Comparison of ENCODE assay signal across 26 mouse cellular contexts in the genomic region with DNA sequence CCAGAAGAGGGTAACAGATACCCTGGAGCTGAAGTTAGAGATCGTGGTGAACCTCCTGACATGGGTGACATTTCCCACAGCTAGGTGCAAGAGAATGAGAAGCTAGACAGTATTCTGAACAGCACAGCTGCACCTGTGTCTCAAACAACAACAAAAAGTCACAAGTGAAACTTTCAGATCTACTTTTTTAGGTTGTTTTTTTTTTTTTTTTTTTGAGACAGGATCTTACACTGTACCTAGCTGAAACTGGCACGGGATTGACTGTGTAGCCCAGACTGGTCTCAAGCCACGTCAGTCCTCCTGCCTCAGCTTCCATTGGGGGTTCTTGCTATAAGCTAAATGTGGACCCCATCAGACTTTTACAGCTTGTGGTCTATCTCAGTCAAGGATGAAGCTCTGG. TPM values are rescaled to one million over a fixed set of nuclear protein-coding genes. Genes with fewer than 3 reads are reported as not detected.
DNase-seq lines count a peak whose midpoint lies in the region; ATAC-seq and TF ChIP-seq lines count a peak whose summit lies in the region.
"Had no signal": no experiment of that assay in that cellular context is flagged by ENCODE, and none has a peak within 500 bp of the region (broad histone marks: within the 10 kb centered on the region; RNA-seq: fewer than 3 reads in every experiment).

No protein-coding gene starts in this region.

- H3K27me3 ChIP-seq in intestine, embryonic 15.5 days (replicated peaks), result no peaks in the 10 kb centered on the region
- H3K27me3 ChIP-seq in intestine, postnatal 0 days (replicated peaks; ENCODE audit: control insufficient read depth, insufficient read depth, low read length), result no peaks in the 10 kb centered on the region
- no peaks in the 10 kb centered on the region for H3K27me3 ChIP-seq in CH12.LX (replicated peaks)
- no peaks in the 10 kb centered on the region for H3K27me3 ChIP-seq in liver, embryonic 11.5 days (replicated peaks; ENCODE audit: control insufficient read depth, insufficient read depth, low read length)
- no peaks in the 10 kb centered on the region for H3K27me3 ChIP-seq in liver, postnatal 0 days (ENCODE audit: insufficient read depth, low read length)
- H3K27me3 ChIP-seq: embryonic facial prominence, embryonic 13.5 days; forebrain, embryonic 12.5 days; heart, embryonic 15.5 days; limb, embryonic 12.5 days; megakaryocyte, embryonic 14.5 days; stomach, embryonic 15.5 days had no signal

- TF ChIP-seq POLR2A in CH12.LX (IDR thresholded peaks at IDR 0.05; ENCODE audit: low read depth, low read length), result no peak

- no peak for TF ChIP-seq CTCF in intestine, postnatal 0 days (IDR thresholded peaks at IDR 0.05; ENCODE audit: low read depth)
- no peak for TF ChIP-seq CTCF in CH12.LX (conservative IDR thresholded peaks at IDR 0.05 in 1 of 2, IDR thresholded peaks at IDR 0.05 in 1 of 2; ENCODE audit: low read depth in 2 of 2, low read length in 2 of 2)
- no peak for TF ChIP-seq CTCF in liver, postnatal 0 days (IDR thresholded peaks at IDR 0.05; ENCODE audit: low read depth)

- no peak overlapping the region for H3K27ac ChIP-seq in intestine, embryonic 15.5 days
- no peak overlapping the region for H3K27ac ChIP-seq in intestine, postnatal 0 days (ENCODE audit: low read depth, low read length)
- peak overlapping the region; percentile 35; the same call in 1 of the 2 replicates for H3K27ac ChIP-seq in CH12.LX (ENCODE audit: insufficient read depth, low read depth)
- no peak overlapping the region for H3K27ac ChIP-seq in liver, embryonic 11.5 days (ENCODE audit: low read depth, low read length)
- H3K27ac ChIP-seq in liver, postnatal 0 days (ENCODE audit: low read depth), result peak overlapping the region; percentile 96
- H3K27ac ChIP-seq: embryonic facial prominence, embryonic 13.5 days; forebrain, embryonic 12.5 days; limb, embryonic 12.5 days; stomach, embryonic 15.5 days had no signal

- H3K4me2 ChIP-seq in intestine, embryonic 15.5 days (replicated peaks), result peak overlapping the region; percentile 75; the same call in 1 of the 2 replicates
- H3K4me2 ChIP-seq in intestine, postnatal 0 days (replicated peaks; ENCODE audit: low read depth), result no peak overlapping the region
- H3K4me2 ChIP-seq in CH12.LX (ENCODE audit: insufficient read depth, low read depth, poor library complexity, severe bottlenecking), result peak overlapping the region; percentile 74
- peak overlapping the region; percentile 87; the same call in 1 of the 2 replicates for H3K4me2 ChIP-seq in liver, embryonic 11.5 days
- H3K4me2 ChIP-seq in liver, postnatal 0 days (ENCODE audit: low read depth, low read length), result no peak overlapping the region

- no peak overlapping the region for H3K9ac ChIP-seq in intestine, embryonic 15.5 days
- H3K9ac ChIP-seq in intestine, postnatal 0 days (ENCODE audit: low read depth, low read length), result no peak overlapping the region
- H3K9ac ChIP-seq in CH12.LX (ENCODE audit: insufficient read depth, low read depth), result no peak overlapping the region; the same call in 1 of the 2 replicates
- H3K9ac ChIP-seq in liver, embryonic 11.5 days (ENCODE audit: low read depth, low read length), result no peak overlapping the region
- H3K9ac ChIP-seq in liver, postnatal 0 days (replicated peaks), result no peak overlapping the region
- H3K9ac ChIP-seq: embryonic facial prominence, embryonic 13.5 days; forebrain, embryonic 12.5 days; limb, embryonic 12.5 days; stomach, embryonic 15.5 days had no signal

- no peak for ATAC-seq in intestine, embryonic 15.5 days
- no peak for ATAC-seq in intestine, postnatal 0 days
- ATAC-seq in liver, embryonic 11.5 days (replicated peaks; ENCODE audit: low FRiP score), result no peak
- no peak for ATAC-seq in liver, postnatal 0 days

- peak; percentile 27 for DNase-seq in CH12.LX (ENCODE audit: extremely low read depth)
- DNase-seq in liver, embryonic 11.5 days (ENCODE audit: low spot score), result no peak
- DNase-seq in liver, postnatal 0 days, result no peak
- DNase-seq in gastrocnemius, postnatal 10 days, result no peak
- DNase-seq in cerebellum, postnatal 4 days (ENCODE audit: low spot score in 2 of 2), result no peak
- DNase-seq: adrenal gland, adult 8-10 months; cerebellum, adult 2 months; cerebellum, postnatal 25 days; embryo, embryonic 11 days; gastrocnemius, postnatal 36 days; kidney, adult 9 months; kidney, postnatal 25 days; layer of hippocampus, postnatal 36 days; lung, embryonic 14.5 days; lung, postnatal 36 days; midbrain, embryonic 14.5 days; spleen, adult 18-20 months had no signal

- peak; percentile 69 for TF ChIP-seq EP300 in CH12.LX (IDR thresholded peaks at IDR 0.05; ENCODE audit: low read length)
- TF ChIP-seq EP300 in liver, postnatal 0 days (IDR thresholded peaks at IDR 0.05; ENCODE audit: low read depth), result no peak

- no peak for TF ChIP-seq RAD21 in CH12.LX (IDR thresholded peaks at IDR 0.05; ENCODE audit: low read depth, low read length)

- 85% methylated on average over 3 of the region's 3 CpGs for WGBS in intestine, embryonic 15.5 days
- 77% methylated on average over 3 of the region's 3 CpGs for WGBS in intestine, postnatal 0 days
- WGBS in liver, embryonic 11.5 days, result 79% methylated on average over 3 of the region's 3 CpGs
- WGBS in liver, postnatal 0 days (ENCODE audit: insufficient replicate concordance), result 58% methylated on average over 3 of the region's 3 CpGs

- dilution Hi-C loops in CH12.LX (cut with MboI; ENCODE audit: extremely low pct_ligation_motif_present, extremely low pct_unique_long_range_greater_than_20kb, low sequenced_read_pairs), result no loop called here

- in situ Hi-C loops in CH12.LX (cut with MboI; ENCODE audit: low pct_ligation_motif_present, low pct_unique_long_range_greater_than_20kb, low sequenced_read_pairs), result loop anchor here (5.0 to 10.0 kb wide), 2 partner anchors 34 to 91 kb away; no protein-coding TSS in a partner anchor

- H3K9me3 ChIP-seq in intestine, embryonic 15.5 days, result no peaks in the 10 kb centered on the region
- H3K9me3 ChIP-seq in intestine, postnatal 0 days (ENCODE audit: control insufficient read depth), result no peaks in the 10 kb centered on the region
- no peaks in the 10 kb centered on the region for H3K9me3 ChIP-seq in CH12.LX (replicated peaks; ENCODE audit: low read length)
- no peaks in the 10 kb centered on the region for H3K9me3 ChIP-seq in liver, embryonic 11.5 days (ENCODE audit: control insufficient read depth, low read length)
- H3K9me3 ChIP-seq in liver, postnatal 0 days (ENCODE audit: low read length), result no peaks in the 10 kb centered on the region
- H3K9me3 ChIP-seq: embryonic facial prominence, embryonic 13.5 days; forebrain, embryonic 12.5 days; G1E; heart, embryonic 15.5 days; limb, embryonic 12.5 days; megakaryocyte, embryonic 14.5 days; stomach, embryonic 15.5 days had no signal

- H3K4me1 ChIP-seq in intestine, embryonic 15.5 days (replicated peaks), result peaks cover 14% of the 10 kb centered on the region
- 0 out of 2 replicates have a peak, but pooled peaks cover 5% of the 10 kb centered on the region for H3K4me1 ChIP-seq in intestine, postnatal 0 days (replicated peaks; ENCODE audit: control insufficient read depth, insufficient read depth, low read length)
- peaks cover 5 to 34% of the 10 kb centered on the region in 2 experiments for H3K4me1 ChIP-seq in CH12.LX (ENCODE audit: control insufficient read depth in 1 of 2, insufficient read depth in 2 of 2)
- peaks cover 22% of the 10 kb centered on the region for H3K4me1 ChIP-seq in liver, embryonic 11.5 days (replicated peaks; ENCODE audit: control insufficient read depth, insufficient read depth, low read length)
- peaks cover 37% of the 10 kb centered on the region for H3K4me1 ChIP-seq in liver, postnatal 0 days (ENCODE audit: insufficient read depth)

- H3K79me2 ChIP-seq in CH12.LX (replicated peaks; ENCODE audit: control insufficient read depth, extremely low read depth, insufficient read depth, poor library complexity, severe bottlenecking), result peaks cover 17% of the 10 kb centered on the region

- H3K36me3 ChIP-seq in intestine, embryonic 15.5 days, result no peaks in the 10 kb centered on the region
- H3K36me3 ChIP-seq in intestine, postnatal 0 days (ENCODE audit: control insufficient read depth, insufficient read depth), result no peaks in the 10 kb centered on the region
- no peaks in the 10 kb centered on the region for H3K36me3 ChIP-seq in CH12.LX (replicated peaks in 1 of 2; ENCODE audit: control insufficient read depth in 1 of 2, insufficient read depth in 1 of 2, low read length in 1 of 2)
- no peaks in the 10 kb centered on the region for H3K36me3 ChIP-seq in liver, embryonic 11.5 days (ENCODE audit: control insufficient read depth, insufficient read depth, low read length)
- H3K36me3 ChIP-seq in liver, postnatal 0 days (replicated peaks; ENCODE audit: insufficient read depth, low read length), result no peaks in the 10 kb centered on the region
- H3K36me3 ChIP-seq: embryonic facial prominence, embryonic 13.5 days; forebrain, embryonic 12.5 days; heart, embryonic 15.5 days; limb, embryonic 12.5 days; stomach, embryonic 15.5 days had no signal

- no peak overlapping the region for H3K4me3 ChIP-seq in intestine, embryonic 15.5 days (replicated peaks)
- H3K4me3 ChIP-seq in intestine, postnatal 0 days (ENCODE audit: low read depth, low read length), result no peak overlapping the region
- H3K4me3 ChIP-seq in CH12.LX (replicated peaks in 1 of 3; ENCODE audit: low read depth in 2 of 3, low read length in 2 of 3, poor library complexity in 1 of 3), result no peak overlapping the region
- H3K4me3 ChIP-seq in liver, embryonic 11.5 days (ENCODE audit: low read depth, low read length), result no peak overlapping the region
- H3K4me3 ChIP-seq in liver, postnatal 0 days (ENCODE audit: low read depth, low read length), result no peak overlapping the region
- H3K4me3 ChIP-seq: forebrain, embryonic 12.5 days; limb, embryonic 12.5 days; stomach, embryonic 15.5 days had no signal

TF ChIP-seq in CH12.LX, 34 proteins besides CTCF, POLR2A, EP300 and RAD21 (continues in another document):
- TF ChIP-seq TCF12 (IDR thresholded peaks at IDR 0.05; ENCODE audit: low read depth, low read length) (peak; percentile 63), TBP (conservative IDR thresholded peaks at IDR 0.05; ENCODE audit: low read depth, low read length) (no peak), IRF4 (IDR thresholded peaks at IDR 0.05; ENCODE audit: low read depth, low read length) (peak; percentile 71), MYC (IDR thresholded peaks at IDR 0.05; ENCODE audit: low read depth, low read length) (peak; percentile 49; the same call in 1 of the 2 replicates), PAX5 (IDR thresholded peaks at IDR 0.05; ENCODE audit: low read length) (no peak), SIN3A (IDR thresholded peaks at IDR 0.05; ENCODE audit: low read length) (0 out of 2 replicates have a peak, but pooled peaks have one; percentile 22)

RNA-seq across cellular contexts. Expression of gene Gne, which starts 10.2 kb away (rescaled TPM):
- polyA plus RNA-seq in intestine, embryonic 15.5 days (2015; fragmentation: Nextera tagmentation; extraction: Ambion mirVana), result 42.0 and 47.0 TPM in 2 replicates
- 22.2 and 30.4 TPM in 2 replicates for polyA plus RNA-seq in intestine, postnatal 0 days (2015; fragmentation: Nextera tagmentation; extraction: Ambion mirVana)
- total RNA-seq in CH12.LX (2012; rRNA removed), result 31.6 and 37.1 TPM in 2 replicates
- 23.6 and 35.3 TPM in 2 replicates for total RNA-seq in CH12.LX (2014; rRNA removed)
- polyA plus RNA-seq in CH12.LX (2012; ENCODE audit: insufficient read length, low read depth), result 34.4 and 35.5 TPM in 2 replicates
- 46.3 and 51.9 TPM in 2 replicates for polyA plus RNA-seq in liver, embryonic 11.5 days (2014; fragmentation: Nextera tagmentation; extraction: Ambion mirVana)
- 47.5 and 49.5 TPM in 2 replicates for polyA plus RNA-seq in liver, postnatal 0 days (2015; fragmentation: Nextera tagmentation; extraction: Ambion mirVana)
- 10 to 100 TPM; 17.1 to 24.3 TPM for total RNA-seq in gastrocnemius, postnatal 10 days (2021)

Comparison
In these comparisons a context has a peak if more than half of its experiments do, and no peak if none do; other contexts are left out.
1. H3K27ac ChIP-seq: peak in CH12.LX (single experiment) and liver, postnatal 0 days (single experiment); none in intestine, embryonic 15.5 days (single experiment), intestine, postnatal 0 days (single experiment) and liver, embryonic 11.5 days (single experiment).
2. H3K4me2 ChIP-seq: peak in intestine, embryonic 15.5 days (single experiment), CH12.LX (single experiment) and liver, embryonic 11.5 days (single experiment); none in intestine, postnatal 0 days (single experiment) and liver, postnatal 0 days (single experiment).